In the genomic region with DNA sequence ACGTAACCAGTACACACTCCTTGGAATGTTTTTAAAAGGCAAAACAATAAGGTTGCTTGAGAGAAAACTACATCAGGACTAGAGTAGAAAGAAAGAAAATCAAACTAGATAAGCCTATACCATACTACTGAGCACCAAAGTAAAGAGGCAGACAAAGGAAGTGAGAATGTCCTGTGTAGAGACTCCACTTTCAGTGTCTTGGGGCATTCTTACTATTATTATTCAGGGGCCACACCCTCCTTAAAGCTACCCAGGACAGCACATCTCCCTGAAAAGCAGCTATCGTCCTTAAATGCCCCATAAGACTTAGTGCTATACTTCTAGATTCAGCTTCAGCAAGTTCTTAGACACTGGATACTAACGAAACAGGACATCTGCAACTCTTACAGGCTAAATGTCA, we compare ENCODE assay signal across 15 mouse cellular contexts.
"Had no signal": no experiment of that assay in that cellular context is flagged by ENCODE, and none has a peak within 500 bp of the region (broad histone marks: within the 10 kb centered on the region; RNA-seq: fewer than 3 reads in every experiment).

No protein-coding gene starts in this region.

- H3K4me1 ChIP-seq: stomach, embryonic 15.5 days had no signal

- ATAC-seq: midbrain, embryonic 16.5 days had no signal

- DNase-seq: lung, adult 18-20 months; lung, embryonic 14.5 days; lung, postnatal 10 days; lung, postnatal 4 days; midbrain, embryonic 14.5 days; right cerebral cortex, postnatal 14 days; thymus, adult 2 months; thymus, postnatal 25 days; thymus, postnatal 4 days had no signal

- H3K27ac ChIP-seq: midbrain, embryonic 10.5 days; midbrain, embryonic 12.5 days; neural tube, embryonic 12.5 days; stomach, embryonic 15.5 days; stomach, postnatal 0 days had no signal

- H3K36me3 ChIP-seq: midbrain, embryonic 10.5 days; midbrain, embryonic 12.5 days; neural tube, embryonic 12.5 days; stomach, embryonic 15.5 days had no signal

- H3K4me2 ChIP-seq: lung, embryonic 14.5 days; midbrain, embryonic 12.5 days; neural tube, embryonic 12.5 days; stomach, embryonic 15.5 days had no signal

- H3K4me3 ChIP-seq: midbrain, embryonic 10.5 days; midbrain, embryonic 12.5 days; neural tube, embryonic 12.5 days; stomach, embryonic 15.5 days had no signal

- H3K9me3 ChIP-seq: midbrain, embryonic 10.5 days; midbrain, embryonic 12.5 days; neural tube, embryonic 12.5 days; stomach, embryonic 15.5 days had no signal

- H3K9ac ChIP-seq: lung, embryonic 14.5 days; midbrain, embryonic 12.5 days; neural tube, embryonic 12.5 days; stomach, embryonic 15.5 days had no signal

- H3K27me3 ChIP-seq: neural tube, embryonic 12.5 days; stomach, embryonic 15.5 days had no signal
